Comparison of ENCODE assay signal across 19 mouse cellular contexts in the genomic region with DNA sequence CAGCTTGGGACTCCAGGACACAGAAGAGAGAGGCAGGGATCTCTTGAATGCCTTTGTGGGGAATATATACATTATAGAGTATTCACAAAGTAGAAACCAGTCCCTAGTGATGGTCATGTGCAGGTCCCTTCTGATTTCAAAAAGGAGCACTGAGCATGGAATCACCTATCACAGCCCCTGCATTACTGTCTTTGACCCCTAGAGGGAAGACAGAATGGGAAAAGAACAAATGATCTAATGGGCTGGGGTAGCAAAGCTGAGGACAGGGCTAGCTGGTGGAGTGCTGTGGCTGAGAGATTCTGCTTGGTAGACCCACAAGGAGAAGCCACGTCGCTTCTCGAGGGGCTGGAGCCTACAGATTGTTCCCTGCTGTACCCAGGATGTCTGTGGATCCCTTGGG. TPM values are rescaled to one million over a fixed set of nuclear protein-coding genes. Genes with fewer than 3 reads are reported as not detected.
DNase-seq lines count a peak whose midpoint lies in the region; TF ChIP-seq lines count a peak whose summit lies in the region.
"Had no signal": no experiment of that assay in that cellular context is flagged by ENCODE, and none has a peak within 500 bp of the region (broad histone marks: within the 10 kb centered on the region; RNA-seq: fewer than 3 reads in every experiment).

No protein-coding gene starts in this region.

- no peak overlapping the region for H3K4me3 ChIP-seq in cerebellum, adult 2 months (replicated peaks; ENCODE audit: insufficient read depth, low read depth, low read length)
- H3K4me3 ChIP-seq in layer of hippocampus, adult 2 months: no peak overlapping the region
- H3K4me3 ChIP-seq: embryonic facial prominence, embryonic 12.5 days; limb, embryonic 15.5 days; midbrain, embryonic 15.5 days had no signal

- no peak for DNase-seq in cerebellum, adult 2 months
- DNase-seq in cerebellum, postnatal 14 days: no peak
- no peak for DNase-seq in layer of hippocampus, adult 2 months (ENCODE audit: low spot score in 2 of 2)
- no peak for DNase-seq in layer of hippocampus, adult 11-12 months (ENCODE audit: low spot score)
- peak; percentile 8 for DNase-seq in thymus, postnatal 14 days
- DNase-seq in thymus, postnatal 36 days: no peak
- peak; percentile 7 for DNase-seq in splenic B cell, adult 2 months (ENCODE audit: low read depth, low spot score)
- no peak for DNase-seq in adrenal gland, postnatal 4 days (ENCODE audit: low spot score in 2 of 2)
- DNase-seq: adrenal gland, adult 2 months; cerebellum, adult 11 months; cerebellum, postnatal 36 days; gastrocnemius, postnatal 25 days; heart, postnatal 14 days; kidney, adult 2 months; kidney, postnatal 36 days; right cerebral cortex, adult 18-20 months had no signal

- WGBS in cerebellum, adult 2 months: 72% methylated on average over 3 of the region's 3 CpGs

- no peaks in the 10 kb centered on the region for H3K27me3 ChIP-seq in cerebellum, adult 2 months (ENCODE audit: control insufficient read depth, insufficient read depth, low read length)
- no peaks in the 10 kb centered on the region for H3K27me3 ChIP-seq in splenic B cell, adult 2 months (ENCODE audit: control insufficient read depth, insufficient read depth, low read length, poor library complexity, severe bottlenecking)
- H3K27me3 ChIP-seq: embryonic facial prominence, embryonic 12.5 days; limb, embryonic 15.5 days; midbrain, embryonic 15.5 days had no signal

- H3K4me1 ChIP-seq in cerebellum, adult 2 months (ENCODE audit: control insufficient read depth, insufficient read depth, low read length): no peaks in the 10 kb centered on the region
- H3K4me1 ChIP-seq: embryonic facial prominence, embryonic 12.5 days; limb, embryonic 15.5 days; midbrain, embryonic 15.5 days had no signal

- no peak for TF ChIP-seq POLR2A in cerebellum, adult 2 months (IDR thresholded peaks at IDR 0.05; ENCODE audit: borderline replicate concordance, insufficient read depth, low read length)

- no peak overlapping the region for H3K27ac ChIP-seq in cerebellum, adult 2 months (ENCODE audit: insufficient read depth, low read length)
- no peak overlapping the region for H3K27ac ChIP-seq in layer of hippocampus, adult 2 months
- H3K27ac ChIP-seq: embryonic facial prominence, embryonic 12.5 days; limb, embryonic 15.5 days; midbrain, embryonic 15.5 days had no signal

- peak; percentile 10; the same call in 1 of the 2 replicates for TF ChIP-seq CTCF in cerebellum, adult 2 months (IDR thresholded peaks at IDR 0.05; ENCODE audit: borderline replicate concordance, insufficient read depth, low read depth, low read length)
- peak; percentile 71 for TF ChIP-seq CTCF in layer of hippocampus, adult 2 months (conservative IDR thresholded peaks at IDR 0.05)

- H3K36me3 ChIP-seq in splenic B cell, adult 2 months (ENCODE audit: control insufficient read depth, insufficient read depth, low read length, poor library complexity, severe bottlenecking): no peaks in the 10 kb centered on the region
- H3K36me3 ChIP-seq: embryonic facial prominence, embryonic 12.5 days; limb, embryonic 15.5 days had no signal

RNA-seq across cellular contexts. Expression of a gene that starts 49.6 kb away (rescaled TPM):
- 4.9 and 5.2 TPM in 2 replicates for polyA plus RNA-seq in cerebellum, adult 2 months (2012; rRNA removed)
- total RNA-seq in layer of hippocampus, adult 2 months (2021): 10 to 100 TPM in 1 of 2 experiments, 1 to 10 TPM in 1; 8.3 to 10.6 TPM
- 1 to 10 TPM; 5.9 to 7.6 TPM for total RNA-seq in adrenal gland, postnatal 4 days (2021)

RNA-seq across cellular contexts. Expression of a gene that starts 58.1 kb away (rescaled TPM):
- 0.49 and 0.52 TPM in 2 replicates for polyA plus RNA-seq in cerebellum, adult 2 months (2012; rRNA removed)
- total RNA-seq in layer of hippocampus, adult 2 months (2021): under 1 TPM; 0.49 to 0.93 TPM
- 1 to 10 TPM in 1 of 2 experiments, under 1 TPM in 1; 0.87 to 1.4 TPM for total RNA-seq in adrenal gland, postnatal 4 days (2021)
- total RNA-seq: gastrocnemius, postnatal 25 days had no signal

Comparison
In these comparisons a context has a peak if more than half of its experiments do, and no peak if none do; other contexts are left out.
1. DNase-seq: peak in thymus, postnatal 14 days (single experiment) and splenic B cell, adult 2 months (single experiment); none in cerebellum, adult 2 months (0 of 2), cerebellum, postnatal 14 days (0 of 2), layer of hippocampus, adult 2 months (0 of 2), layer of hippocampus, adult 11-12 months (single experiment), thymus, postnatal 36 days (0 of 2) and adrenal gland, postnatal 4 days (0 of 2).